8 mouse cellular contexts compared by ENCODE assay signal in the genomic region with DNA sequence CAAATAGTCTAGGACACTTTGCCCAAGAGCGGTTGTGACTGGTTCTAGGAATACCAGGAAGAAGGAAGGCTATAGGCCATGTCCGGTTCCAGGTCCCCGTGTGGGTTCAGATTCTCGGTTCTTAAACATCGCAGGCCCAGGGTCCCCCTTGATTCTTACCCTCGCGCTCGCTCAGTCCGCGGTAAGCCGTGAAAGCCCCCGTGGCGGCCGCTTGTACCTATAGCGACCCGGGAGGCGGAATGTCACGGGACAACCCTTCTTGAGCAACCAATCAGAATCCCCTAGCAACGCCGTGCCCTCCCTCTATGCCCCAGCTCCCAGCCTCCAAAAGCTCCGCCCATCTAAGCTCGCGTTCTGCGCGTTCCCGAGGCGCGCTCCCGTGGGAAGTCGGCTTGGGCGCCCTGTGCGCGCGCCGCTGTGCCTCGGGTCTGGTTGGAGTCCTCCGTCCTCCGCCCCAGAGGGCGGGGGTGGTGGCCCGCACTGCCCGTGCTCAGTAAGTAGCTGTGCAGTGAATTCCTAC. TPM values are rescaled to one million over a fixed set of nuclear protein-coding genes. Genes with fewer than 3 reads are reported as not detected.
A peak's percentile ranks its signal among the peaks of the same experiment; 100 is the strongest.
DNase-seq lines count a peak whose midpoint lies in the region; ATAC-seq lines count a peak whose summit lies in the region.

A gene (minus strand): TSS at position 333 of the 520 bp plus-strand sequence.
A gene (plus strand): TSS at position 350 of the 520 bp plus-strand sequence.
A gene (plus strand): TSS at position 367 of the 520 bp plus-strand sequence.

- peak within 1 kb of the TSS; percentile 77 for H3K4me2 ChIP-seq in lung, embryonic 16.5 days (ENCODE audit: low read depth, low read length)

- H3K9ac ChIP-seq in lung, embryonic 16.5 days (ENCODE audit: low read length), result peak within 1 kb of the TSS; percentile 81

- under 1% methylated on average over 41 of the region's 41 CpGs for WGBS in lung, embryonic 16.5 days

- H3K4me1 ChIP-seq in lung, embryonic 16.5 days (replicated peaks; ENCODE audit: control insufficient read depth, insufficient read depth, low read length), result peaks cover 25% of the 10 kb centered on the region

- peak; percentile 58 to 62 for ATAC-seq in hematopoietic stem cell, adult 5-6 weeks (replicated peaks in 1 of 2; ENCODE audit: insufficient read depth in 1 of 2, low FRiP score in 2 of 2, low TSS enrichment in 1 of 2, low read depth in 1 of 2, poor library complexity in 2 of 2, severe bottlenecking in 2 of 2)
- peak; percentile 92 for ATAC-seq in lung, embryonic 16.5 days (ENCODE audit: low read depth)

- no peak within 1 kb of the TSS for H3K27ac ChIP-seq in lung, embryonic 16.5 days (ENCODE audit: low read length)

- H3K27me3 ChIP-seq in lung, embryonic 16.5 days (ENCODE audit: control insufficient read depth, insufficient read depth, low read depth, low read length), result peaks cover 3% of the 10 kb centered on the region; the same call in 1 of the 2 replicates

- H3K4me3 ChIP-seq in lung, embryonic 16.5 days (ENCODE audit: low read length), result peak within 1 kb of the TSS; percentile 73

- H3K9me3 ChIP-seq in lung, embryonic 16.5 days (ENCODE audit: control insufficient read depth, low read length), result no peaks in the 10 kb centered on the region

- peaks cover 9% of the 10 kb centered on the region for H3K36me3 ChIP-seq in lung, embryonic 16.5 days (ENCODE audit: control insufficient read depth, insufficient read depth, low read length)

- peak; percentile 90 for DNase-seq in MEL-GATA-1-ER (ENCODE audit: extremely low read depth, low read depth)
- DNase-seq in cerebellum, adult 8-10 months, result peak; percentile 96
- peak; percentile 96 for DNase-seq in forelimb bud, embryonic 11.5 days (ENCODE audit: low read depth, low spot score)
- DNase-seq in layer of hippocampus, adult 9-10 months (ENCODE audit: low spot score), result peak; percentile 87
- peak; percentile 90 for DNase-seq in ovary, postnatal 10 days (ENCODE audit: low spot score)
- peak; percentile 95 to 96 for DNase-seq in thymus, postnatal 10 days (ENCODE audit: low spot score in 2 of 2)

RNA-seq across cellular contexts. Expression of the first gene that starts in this region (rescaled TPM):
- total RNA-seq in hematopoietic stem cell, adult 5-6 weeks (2017), result 50.2 and 51.1 TPM in 2 replicates
- 55.9 and 66.4 TPM in 2 replicates for polyA plus RNA-seq in lung, embryonic 16.5 days (2015; fragmentation: Nextera tagmentation; extraction: Ambion mirVana)

RNA-seq across cellular contexts. Expression of the second gene that starts in this region (rescaled TPM):
- total RNA-seq in hematopoietic stem cell, adult 5-6 weeks (2017), result 8.5 and 13.6 TPM in 2 replicates
- polyA plus RNA-seq in lung, embryonic 16.5 days (2015; fragmentation: Nextera tagmentation; extraction: Ambion mirVana), result 14.1 and 15.6 TPM in 2 replicates

RNA-seq across cellular contexts. Expression of the third gene that starts in this region (rescaled TPM):
- total RNA-seq in hematopoietic stem cell, adult 5-6 weeks (2017), result 53.4 and 61.4 TPM in 2 replicates
- 243 and 250 TPM in 2 replicates for polyA plus RNA-seq in lung, embryonic 16.5 days (2015; fragmentation: Nextera tagmentation; extraction: Ambion mirVana)
